Mouse (Mus musculus) kidney, adult 2 months (tissue): ENCODE data around the gene Dusp1. TPM values are rescaled to one million over a fixed set of nuclear protein-coding genes. Genes with fewer than 3 reads are reported as not detected.
A peak's percentile ranks its signal among the peaks of the same experiment; 100 is the strongest.

Experiments
- DNase-seq: peaks from one replicate; pipeline ENCODE4 v3.0.0; 2021
- H3K27ac ChIP-seq: fragments of 200-500 bp; 2 replicates; pipeline ENCODE4 v1.5.1; 2012; ENCODE audit warnings: low read depth, low read length, control low read depth, inconsistent platforms; ENCODE audit not compliant: insufficient read depth
- H3K27me3 ChIP-seq: fragments of 200-500 bp; replicated peaks from 2 replicates; pipeline ENCODE4 v1.6.1; 2012; ENCODE audit warnings: mild to moderate bottlenecking, moderate library complexity, low read length, inconsistent platforms; ENCODE audit not compliant: control insufficient read depth, insufficient read depth
- H3K36me3 ChIP-seq: fragments of 200-500 bp; 2 replicates; pipeline ENCODE4 v1.6.1; 2012; ENCODE audit warnings: mild to moderate bottlenecking, moderate library complexity, low read length, inconsistent platforms; ENCODE audit not compliant: control insufficient read depth, insufficient read depth
- H3K4me1 ChIP-seq: fragments of 200-500 bp; 2 replicates; pipeline ENCODE4 v1.6.1; 2011; ENCODE audit warnings: low read length; ENCODE audit not compliant: control insufficient read depth, insufficient read depth
- H3K4me3 ChIP-seq: fragments of 200-500 bp; 2 replicates; pipeline ENCODE4 v1.5.1; 2011; ENCODE audit warnings: mild to moderate bottlenecking, low read depth, low read length, control low read depth; ENCODE audit not compliant: insufficient read depth
- CTCF ChIP-seq: fragments of 200-500 bp; conservative IDR thresholded peaks from 2 replicates; pipeline ENCODE4 v1.5.1; 2011; ENCODE audit warnings: low read depth, mild to moderate bottlenecking, control low read depth, low read length, moderate library complexity, mixed read lengths; ENCODE audit not compliant: insufficient read depth, insufficient read length
- POLR2A ChIP-seq: fragments of 200-500 bp; IDR thresholded peaks from one replicate; pipeline ENCODE4 v1.6.1; 2011; ENCODE audit warnings: low read depth, low read length, control low read depth
- WGBS: fragments of 180-500 bp; shearing (Covaris S2); methylation state at CpG from one replicate; pipeline ENCODE4 v1.1.7; 2018; 5-methylcytosine and 5-hydroxymethylcytosine counted together
- polyA plus RNA-seq: library from polyadenylated mRNA; depleted of rRNA; stranded (reverse); fragments of >200 nt; gene quantifications from 2 replicates; pipeline ENCODE4 v1.2.3, GENCODE M21; 2012

Gene Dusp1
- polyA plus RNA-seq, 1 experiment, result 52.4 TPM

GRCm38 (mm10) chr17:26492246-26492645 is 69.7 kb downstream of the Dusp1 start:
- DNase-seq, result peak; percentile 29
- TF ChIP-seq POLR2A, result no peak
- no peak for TF ChIP-seq CTCF
- no peak overlapping the region for H3K4me3 ChIP-seq

GRCm38 (mm10) chr17:26490910-26491309 is 71.0 kb downstream of the Dusp1 start:
- TF ChIP-seq CTCF (no peak), POLR2A (no peak)
- WGBS, result 23% methylated on average over 2 of the region's 2 CpGs
- Histone ChIP-seq H3K4me3 (no peak overlapping the region), H3K36me3 (no peaks in the 10 kb centered on the region), H3K4me1 (peaks cover 15% of the 10 kb centered on the region), H3K27me3 (no peaks in the 10 kb centered on the region), H3K27ac (peak overlapping the region; percentile 85)
- DNase-seq, result peak; percentile 81

More at GRCm38 (mm10) chr17:26492246-26492645, 69.7 kb downstream of the Dusp1 start:
- Histone ChIP-seq H3K4me1 (peaks cover 18% of the 10 kb centered on the region), H3K27ac (no peak overlapping the region), H3K27me3 (no peaks in the 10 kb centered on the region), H3K36me3 (no peaks in the 10 kb centered on the region)
- 95% methylated on average over 3 of the region's 3 CpGs for WGBS

DNA sequence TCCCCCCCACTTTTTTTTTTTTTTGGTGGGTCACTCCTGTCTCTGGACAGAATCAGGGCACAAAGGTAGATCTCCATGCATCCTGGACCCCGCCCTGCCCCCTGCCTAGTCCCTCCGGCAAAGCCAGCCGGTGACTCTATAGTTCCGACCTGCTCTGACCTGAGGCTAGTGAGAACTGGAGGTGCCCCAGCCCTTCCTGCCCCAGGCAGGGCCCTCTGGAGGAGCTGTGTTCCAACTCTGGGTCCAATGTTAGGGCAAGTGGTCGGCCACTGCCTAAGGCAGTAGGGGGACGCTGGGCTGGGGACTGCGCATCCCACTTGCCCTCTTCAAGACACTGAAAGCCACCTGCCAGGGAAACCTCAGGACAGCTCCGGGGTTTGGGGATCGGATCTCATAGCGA is 71.9 kb downstream of the Dusp1 start:
- no peaks in the 10 kb centered on the region for H3K27me3 ChIP-seq

GRCm38 (mm10) chr17:26488711-26489403 is 73.1 kb downstream of the Dusp1 start:
- H3K36me3 ChIP-seq, result no peaks in the 10 kb centered on the region
- peak; percentile 73 for DNase-seq
- 58% methylated on average over 8 of the region's 8 CpGs for WGBS
- H3K27me3 ChIP-seq, result no peaks in the 10 kb centered on the region
- H3K27ac ChIP-seq, result peak overlapping the region; percentile 70
- peaks cover 15% of the 10 kb centered on the region for H3K4me1 ChIP-seq
- no peak for TF ChIP-seq POLR2A
- no peak for TF ChIP-seq CTCF
- H3K4me3 ChIP-seq, result no peak overlapping the region

More for the DNA sequence above, 71.9 kb downstream of the Dusp1 start:
- H3K36me3 ChIP-seq, result no peaks in the 10 kb centered on the region
- H3K4me3 ChIP-seq, result no peak overlapping the region
- 96% methylated on average over 10 of the region's 10 CpGs for WGBS
- no peak for DNase-seq
- TF ChIP-seq CTCF, result no peak
- H3K27ac ChIP-seq, result peak overlapping the region; percentile 51; the same call in 1 of the 2 replicates
- H3K4me1 ChIP-seq, result peaks cover 15% of the 10 kb centered on the region

- TF ChIP-seq POLR2A (no peak), CTCF (no peak)
- H3K27ac ChIP-seq, result no peak overlapping the region
- no peak for DNase-seq
- H3K27me3 ChIP-seq, result no peaks in the 10 kb centered on the region
- no peak overlapping the region for H3K4me3 ChIP-seq
- H3K4me1 ChIP-seq, result peaks cover 15% of the 10 kb centered on the region
- no peaks in the 10 kb centered on the region for H3K36me3 ChIP-seq
- 95% methylated on average over 4 of the region's 4 CpGs for WGBS
Measured at GRCm38 (mm10) chr17:26487917-26488316, 74.0 kb downstream of the Dusp1 start.

GRCm38 (mm10) chr17:26487266-26487665 is 74.7 kb downstream of the Dusp1 start:
- WGBS, result 57% methylated on average over 5 of the region's 5 CpGs
- DNase-seq, result peak; percentile 63
- Histone ChIP-seq H3K27ac (no peak overlapping the region), H3K27me3 (no peaks in the 10 kb centered on the region), H3K4me1 (peaks cover 15% of the 10 kb centered on the region), H3K4me3 (no peak overlapping the region), H3K36me3 (no peaks in the 10 kb centered on the region)
- TF ChIP-seq CTCF, result no peak
- no peak for TF ChIP-seq POLR2A

GRCm38 (mm10) chr17:26484626-26485421 is 77.1 kb downstream of the Dusp1 start:
- Histone ChIP-seq H3K4me3 (no peak overlapping the region), H3K27ac (no peak overlapping the region), H3K27me3 (no peaks in the 10 kb centered on the region), H3K4me1 (peaks cover 5% of the 10 kb centered on the region; the same call in 1 of the 2 replicates), H3K36me3 (no peaks in the 10 kb centered on the region)
- no peak for DNase-seq
- 83% methylated on average over 14 of the region's 14 CpGs for WGBS
- no peak for TF ChIP-seq CTCF
- no peak for TF ChIP-seq POLR2A
